Mouse (Mus musculus): Measurements from ENCODE around the gene Nolc1.

- TF ChIP-seq CTCF (IDR thresholded peaks at IDR 0.05; ENCODE audit: low read depth, low read length) = no peak
- TF ChIP-seq POLR2A (IDR thresholded peaks at IDR 0.05; ENCODE audit: extremely low read depth, insufficient read depth, low read length) = no peak
Measured at GRCm38 (mm10) chr19:46060845-46061244, 14.8 kb upstream of the Nolc1 start.
